Mouse (Mus musculus): Measurements from ENCODE around the gene Zfp239. TPM values are rescaled to one million over a fixed set of nuclear protein-coding genes. Genes with fewer than 3 reads are reported as not detected.
A peak's percentile ranks its signal among the peaks of the same experiment; 100 is the strongest.

Gene Zfp239
- polyA plus RNA-seq, 1 experiment from 2014 or later = 15.5 TPM

DNA sequence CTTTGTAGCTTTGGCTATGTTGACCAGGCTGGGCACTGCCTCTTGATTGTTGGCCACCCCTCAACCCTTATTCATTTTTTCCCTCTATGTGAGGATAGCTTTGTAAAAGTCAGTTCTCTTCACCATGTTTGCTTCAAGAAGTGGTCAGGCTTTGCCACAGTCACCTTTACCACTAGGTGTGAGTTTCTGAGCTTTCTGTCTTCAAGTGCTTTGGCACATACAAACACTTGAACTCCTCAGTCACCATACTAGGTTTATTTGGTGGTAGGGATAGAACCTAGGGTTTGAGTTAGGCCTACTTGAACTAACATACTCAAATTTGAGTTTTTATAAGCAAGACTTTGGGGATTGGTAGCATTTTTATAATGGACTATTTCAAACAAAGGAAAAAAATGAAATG, 52.6 kb downstream of the Zfp239 start:
- H3K36me3 ChIP-seq (replicated peaks; ENCODE audit: control insufficient read depth, insufficient read depth, low read depth, low read length) = no peaks in the 10 kb centered on the region
- no peak overlapping the region for H3K27ac ChIP-seq (replicated peaks; ENCODE audit: low read depth, low read length)
- H3K4me2 ChIP-seq (ENCODE audit: low read depth, low read length) = no peak overlapping the region
- no peak overlapping the region for H3K9ac ChIP-seq (replicated peaks; ENCODE audit: low read length)
- no peak for ATAC-seq (replicated peaks; ENCODE audit: insufficient number of reproducible peaks, low FRiP score, low TSS enrichment, low read depth)
- no peak for DNase-seq (ENCODE audit: low spot score)
- H3K4me3 ChIP-seq (ENCODE audit: low read depth, low read length) = no peak overlapping the region
- no peaks in the 10 kb centered on the region for H3K9me3 ChIP-seq (replicated peaks; ENCODE audit: control insufficient read depth, low read length)
- no peaks in the 10 kb centered on the region for H3K4me1 ChIP-seq (ENCODE audit: control insufficient read depth, insufficient read depth, low read length)
- H3K27me3 ChIP-seq (ENCODE audit: control insufficient read depth, insufficient read depth, low read length) = no peaks in the 10 kb centered on the region

DNA sequence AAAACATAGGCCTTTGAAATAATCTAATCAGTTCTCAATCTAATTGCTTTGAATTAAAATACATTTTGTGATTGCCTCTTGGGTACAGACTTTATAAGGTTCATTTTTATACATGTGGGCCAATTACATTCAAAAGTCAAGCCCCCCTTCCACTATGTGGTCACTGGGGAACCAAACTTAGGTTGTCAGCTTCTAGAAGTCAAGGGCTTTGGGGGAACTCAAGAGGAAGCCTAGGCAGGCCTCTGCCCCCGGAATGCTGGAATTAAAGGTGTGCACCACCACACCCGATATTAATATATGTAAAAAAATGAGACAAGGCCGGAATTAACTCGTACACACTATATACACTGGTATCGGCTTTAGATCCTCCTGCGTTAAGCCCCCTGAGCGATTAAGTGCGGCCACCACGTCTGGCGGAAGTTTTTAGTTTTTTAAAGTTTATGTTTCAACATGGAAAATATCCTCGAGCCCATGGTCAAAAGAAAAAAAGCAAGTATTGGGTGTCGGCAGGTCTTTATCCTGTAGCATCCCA, 54.4 kb downstream of the Zfp239 start:
- Histone ChIP-seq H3K4me1 (ENCODE audit: control insufficient read depth, insufficient read depth, low read length) (no peaks in the 10 kb centered on the region), H3K9ac (replicated peaks; ENCODE audit: low read length) (peak overlapping the region; percentile 85), H3K27ac (replicated peaks; ENCODE audit: low read depth, low read length) (no peak overlapping the region; the same call in 1 of the 2 replicates), H3K27me3 (ENCODE audit: control insufficient read depth, insufficient read depth, low read length) (no peaks in the 10 kb centered on the region), H3K4me3 (ENCODE audit: low read depth, low read length) (peak overlapping the region; percentile 56), H3K9me3 (replicated peaks; ENCODE audit: control insufficient read depth, low read length) (no peaks in the 10 kb centered on the region), H3K4me2 (ENCODE audit: low read depth, low read length) (peak overlapping the region; percentile 57), H3K36me3 (replicated peaks; ENCODE audit: control insufficient read depth, insufficient read depth, low read depth, low read length) (no peaks in the 10 kb centered on the region)
- no peak for ATAC-seq (replicated peaks; ENCODE audit: insufficient number of reproducible peaks, low FRiP score, low TSS enrichment, low read depth)
- 3% methylated on average over 12 of the region's 12 CpGs for WGBS
- no peak for DNase-seq (ENCODE audit: low spot score)

- H3K4me1 ChIP-seq (ENCODE audit: control insufficient read depth, insufficient read depth, low read length) = no peaks in the 10 kb centered on the region
- H3K4me3 ChIP-seq (ENCODE audit: low read depth, low read length) = peak overlapping the region; percentile 56
- WGBS = under 1% methylated on average over 62 of the region's 62 CpGs
- peak; percentile 84 for DNase-seq (ENCODE audit: low spot score)
- H3K27me3 ChIP-seq (ENCODE audit: control insufficient read depth, insufficient read depth, low read length) = no peaks in the 10 kb centered on the region
- peaks cover 5% of the 10 kb centered on the region for H3K36me3 ChIP-seq (replicated peaks; ENCODE audit: control insufficient read depth, insufficient read depth, low read depth, low read length)
- no peaks in the 10 kb centered on the region for H3K9me3 ChIP-seq (replicated peaks; ENCODE audit: control insufficient read depth, low read length)
- peak overlapping the region; percentile 57 for H3K4me2 ChIP-seq (ENCODE audit: low read depth, low read length)
- H3K27ac ChIP-seq (replicated peaks; ENCODE audit: low read depth, low read length) = peak overlapping the region; percentile 96
- peak overlapping the region; percentile 85 for H3K9ac ChIP-seq (replicated peaks; ENCODE audit: low read length)
- ATAC-seq (replicated peaks; ENCODE audit: insufficient number of reproducible peaks, low FRiP score, low TSS enrichment, low read depth) = peak; percentile 90
These were observed 55.0 kb downstream of the Zfp239 start for GRCm38 (mm10) chr6:117916737-117917426.

- ATAC-seq (replicated peaks; ENCODE audit: insufficient number of reproducible peaks, low FRiP score, low TSS enrichment, low read depth) = peak; percentile 58; the same call in 1 of the 2 replicates
- H3K27me3 ChIP-seq (ENCODE audit: control insufficient read depth, insufficient read depth, low read length) = no peaks in the 10 kb centered on the region
- peak overlapping the region; percentile 56 for H3K4me3 ChIP-seq (ENCODE audit: low read depth, low read length)
- H3K9me3 ChIP-seq (replicated peaks; ENCODE audit: control insufficient read depth, low read length) = no peaks in the 10 kb centered on the region
- H3K27ac ChIP-seq (replicated peaks; ENCODE audit: low read depth, low read length) = peak overlapping the region; percentile 96
- 2% methylated on average over 21 of the region's 21 CpGs for whole genome bisulfite sequencing
- H3K9ac ChIP-seq (replicated peaks; ENCODE audit: low read length) = peak overlapping the region; percentile 85
- peak overlapping the region; percentile 57 for H3K4me2 ChIP-seq (ENCODE audit: low read depth, low read length)
- peaks cover 5% of the 10 kb centered on the region for H3K36me3 ChIP-seq (replicated peaks; ENCODE audit: control insufficient read depth, insufficient read depth, low read depth, low read length)
- no peaks in the 10 kb centered on the region for H3K4me1 ChIP-seq (ENCODE audit: control insufficient read depth, insufficient read depth, low read length)
- peak; percentile 81 for DNase-seq (ENCODE audit: low spot score)
These were observed 55.7 kb downstream of the Zfp239 start for GRCm38 (mm10) chr6:117917576-117917975.

DNA sequence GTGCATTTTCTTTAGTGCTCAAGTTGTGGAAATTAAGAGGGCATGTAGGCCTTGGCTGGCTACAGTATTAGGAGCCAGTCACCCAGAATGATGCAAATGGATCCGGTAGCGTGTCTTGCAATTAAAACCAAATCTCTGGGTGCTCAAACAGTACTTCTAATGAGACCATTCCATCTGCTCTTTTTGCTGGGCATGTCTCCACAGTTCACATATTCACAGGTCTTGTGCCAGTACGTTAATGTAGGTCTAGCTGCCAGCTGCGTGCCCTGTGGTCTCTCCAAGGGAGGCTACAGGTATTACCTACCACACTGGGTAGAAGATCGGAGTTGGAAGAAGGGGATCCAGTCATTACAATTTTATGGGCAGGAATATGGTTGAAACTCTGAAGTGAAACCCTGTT, 56.1 kb downstream of the Zfp239 start:
- Histone ChIP-seq H3K9ac (replicated peaks; ENCODE audit: low read length) (peak overlapping the region; percentile 85), H3K27ac (replicated peaks; ENCODE audit: low read depth, low read length) (peak overlapping the region; percentile 96), H3K36me3 (replicated peaks; ENCODE audit: control insufficient read depth, insufficient read depth, low read depth, low read length) (peaks cover 5% of the 10 kb centered on the region), H3K27me3 (ENCODE audit: control insufficient read depth, insufficient read depth, low read length) (no peaks in the 10 kb centered on the region), H3K9me3 (replicated peaks; ENCODE audit: control insufficient read depth, low read length) (no peaks in the 10 kb centered on the region), H3K4me1 (ENCODE audit: control insufficient read depth, insufficient read depth, low read length) (no peaks in the 10 kb centered on the region), H3K4me3 (ENCODE audit: low read depth, low read length) (peak overlapping the region; percentile 56), H3K4me2 (ENCODE audit: low read depth, low read length) (peak overlapping the region; percentile 57)
- 33% methylated on average over 5 of the region's 5 CpGs for WGBS
- DNase-seq (ENCODE audit: low spot score) = no peak
- ATAC-seq (replicated peaks; ENCODE audit: insufficient number of reproducible peaks, low FRiP score, low TSS enrichment, low read depth) = no peak

DNA sequence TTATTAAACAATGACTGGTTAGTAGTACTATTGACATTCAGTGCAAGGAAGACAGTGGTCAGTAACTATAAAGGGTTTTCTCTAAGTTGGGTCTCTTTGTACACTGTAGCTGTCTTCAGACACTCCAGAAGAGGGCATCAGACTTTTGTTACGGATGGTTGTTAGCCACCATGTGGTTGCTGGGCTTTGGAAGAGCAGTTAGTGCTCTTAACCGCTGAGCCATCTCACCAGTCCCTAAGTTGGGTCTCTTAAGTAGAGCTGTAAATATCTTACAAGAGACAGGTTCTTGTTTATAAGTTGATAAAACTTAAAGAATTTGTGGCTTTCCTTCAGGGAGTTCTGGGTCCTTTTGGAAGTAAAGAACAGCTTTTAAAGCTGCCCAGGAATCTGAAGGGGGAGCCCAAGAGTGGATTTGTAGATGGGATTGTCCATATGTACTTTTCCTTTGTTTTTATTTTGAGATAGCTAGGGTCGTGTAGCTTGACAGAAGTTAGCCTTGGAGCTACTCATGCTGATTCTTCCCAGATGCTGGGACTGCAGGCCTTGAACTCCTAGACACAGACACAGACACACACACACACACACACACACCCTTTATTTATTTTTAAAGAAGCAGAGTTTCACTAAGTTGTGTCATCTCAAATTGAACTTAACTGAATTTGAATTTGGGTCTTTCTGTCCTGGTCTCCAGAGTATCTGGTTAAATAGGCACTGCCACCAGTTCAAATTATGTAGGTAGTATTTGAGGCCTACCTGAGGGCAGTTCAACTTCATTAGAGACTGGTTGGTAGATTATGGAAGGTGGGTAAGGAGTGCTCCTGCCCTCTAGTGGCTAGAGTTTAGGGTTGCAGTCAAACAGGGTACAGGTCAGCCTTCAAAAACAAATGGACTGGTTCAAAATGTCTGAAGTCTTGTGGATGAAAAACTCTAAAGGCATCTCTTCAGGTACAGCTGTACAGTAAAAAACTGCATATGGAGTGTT, 59.0 kb downstream of the Zfp239 start:
- ATAC-seq (replicated peaks; ENCODE audit: insufficient number of reproducible peaks, low FRiP score, low TSS enrichment, low read depth) = no peak
- no peak overlapping the region for H3K9ac ChIP-seq (replicated peaks; ENCODE audit: low read length)
- DNase-seq (ENCODE audit: low spot score) = peak; percentile 64
- no peak overlapping the region for H3K27ac ChIP-seq (replicated peaks; ENCODE audit: low read depth, low read length)
- WGBS = 69% methylated on average over 3 of the region's 3 CpGs
- H3K4me1 ChIP-seq (ENCODE audit: control insufficient read depth, insufficient read depth, low read length) = no peaks in the 10 kb centered on the region
- H3K36me3 ChIP-seq (replicated peaks; ENCODE audit: control insufficient read depth, insufficient read depth, low read depth, low read length) = peaks cover 5% of the 10 kb centered on the region
- no peak overlapping the region for H3K4me3 ChIP-seq (ENCODE audit: low read depth, low read length)
- no peaks in the 10 kb centered on the region for H3K27me3 ChIP-seq (ENCODE audit: control insufficient read depth, insufficient read depth, low read length)
- H3K9me3 ChIP-seq (replicated peaks; ENCODE audit: control insufficient read depth, low read length) = no peaks in the 10 kb centered on the region
- H3K4me2 ChIP-seq (ENCODE audit: low read depth, low read length) = no peak overlapping the region

DNA sequence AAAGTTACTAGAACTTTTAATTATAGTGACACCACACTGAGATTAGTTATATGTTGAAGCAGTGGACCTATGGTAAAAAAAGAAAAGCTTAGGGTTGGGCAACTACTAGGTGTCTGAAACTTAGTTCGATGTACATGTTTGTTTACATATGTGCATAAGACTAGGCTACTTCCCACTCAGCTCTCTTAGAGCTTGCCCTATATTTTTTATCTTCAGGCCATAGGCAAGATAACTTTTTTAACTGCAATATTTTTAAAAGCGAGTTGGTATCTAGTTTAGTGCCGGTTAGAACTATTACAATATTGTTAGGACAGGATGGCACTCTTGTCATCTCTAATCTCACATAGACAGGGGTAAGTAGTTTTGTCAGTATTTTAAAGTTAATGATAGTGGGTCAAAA, 60.1 kb downstream of the Zfp239 start:
- no peak overlapping the region for H3K9ac ChIP-seq (replicated peaks; ENCODE audit: low read length)
- DNase-seq (ENCODE audit: low spot score) (no peak), ATAC-seq (replicated peaks; ENCODE audit: insufficient number of reproducible peaks, low FRiP score, low TSS enrichment, low read depth) (no peak)
- H3K36me3 ChIP-seq (replicated peaks; ENCODE audit: control insufficient read depth, insufficient read depth, low read depth, low read length) = peaks cover 5% of the 10 kb centered on the region
- H3K9me3 ChIP-seq (replicated peaks; ENCODE audit: control insufficient read depth, low read length) = no peaks in the 10 kb centered on the region
- no peaks in the 10 kb centered on the region for H3K4me1 ChIP-seq (ENCODE audit: control insufficient read depth, insufficient read depth, low read length)
- no peak overlapping the region for H3K4me3 ChIP-seq (ENCODE audit: low read depth, low read length)
- H3K27me3 ChIP-seq (ENCODE audit: control insufficient read depth, insufficient read depth, low read length) = no peaks in the 10 kb centered on the region
- 97% methylated on average over 3 of the region's 3 CpGs for WGBS
- H3K27ac ChIP-seq (replicated peaks; ENCODE audit: low read depth, low read length) = no peak overlapping the region
- H3K4me2 ChIP-seq (ENCODE audit: low read depth, low read length) = no peak overlapping the region

All from embryonic facial prominence, embryonic 11.5 days (tissue).